Mouse (Mus musculus) gastrocnemius, adult 2 months (tissue): ENCODE data around the gene Lamp1. TPM values are rescaled to one million over a fixed set of nuclear protein-coding genes. Genes with fewer than 3 reads are reported as not detected.

Experiments
- DNase-seq: peaks from one replicate; pipeline ENCODE4 v3.0.0; 2022
- H3K27ac ChIP-seq: fragments of 200-600 bp; 2 replicates; pipeline ENCODE4 v1.8.1; 2022; ENCODE audit warnings: mild to moderate bottlenecking
- H3K4me3 ChIP-seq: fragments of 200-600 bp; 2 replicates; pipeline ENCODE4 v1.8.1; 2022; ENCODE audit warnings: mild to moderate bottlenecking, moderate library complexity
- CTCF ChIP-seq: fragments of 200-600 bp; IDR thresholded peaks from 2 replicates; pipeline ENCODE4 v1.8.1; 2022; ENCODE audit warnings: antibody characterized with exemption, mild to moderate bottlenecking, moderate library complexity
- intact Hi-C: fragments of 180-260 bp; cut with DNase I; formaldehyde crosslinking; loops from one replicate; pipeline ENCODE4 v1.15.1; 2025
- total RNA-seq, 2 experiments: library from RNA; stranded (reverse); gene quantifications; 2 replicates each; pipeline ENCODE4 v1.2.3; 2021

The Lamp1 gene
- total RNA-seq, 2 experiments from 2014 or later, result 378 to 400 TPM

- no peak for DNase-seq
Observed at GRCm38 (mm10) chr8:13174811-13175210, 15.8 kb downstream of the Lamp1 start.

GRCm38 (mm10) chr8:13175650-13176049 is 16.7 kb downstream of the Lamp1 start:
- DNase-seq, result no peak
- no peak overlapping the region for H3K27ac ChIP-seq
- H3K4me3 ChIP-seq, result no peak overlapping the region
- TF ChIP-seq CTCF, result no peak
- intact Hi-C loops, result no loop called here

More at GRCm38 (mm10) chr8:13174811-13175210, 15.8 kb downstream of the Lamp1 start:
- Histone ChIP-seq H3K27ac (no peak overlapping the region), H3K4me3 (no peak overlapping the region)
- TF ChIP-seq CTCF, result no peak
- intact Hi-C loops, result no loop called here

- Histone ChIP-seq H3K27ac (no peak overlapping the region), H3K4me3 (no peak overlapping the region)
- no peak for DNase-seq
- no peak for TF ChIP-seq CTCF
- intact Hi-C loops, result no loop called here
Observed at GRCm38 (mm10) chr8:13177173-13177852, 18.4 kb downstream of the Lamp1 start.

GRCm38 (mm10) chr8:13178137-13178536 is 19.2 kb downstream of the Lamp1 start:
- intact Hi-C loops, result no loop called here
- TF ChIP-seq CTCF, result no peak
- Histone ChIP-seq H3K27ac (peak overlapping the region; percentile 89; the same call in 1 of the 2 replicates), H3K4me3 (no peak overlapping the region)
- DNase-seq, result no peak

- peak overlapping the region; percentile 1; the same call in 1 of the 2 replicates for H3K4me3 ChIP-seq
- DNase-seq, result no peak
- H3K27ac ChIP-seq, result peak overlapping the region; percentile 89
- TF ChIP-seq CTCF, result no peak
- intact Hi-C loops, result no loop called here
Observed at GRCm38 (mm10) chr8:13179482-13179881, 20.5 kb downstream of the Lamp1 start.

- no peak for TF ChIP-seq CTCF
- Histone ChIP-seq H3K4me3 (peak overlapping the region; percentile 1; the same call in 1 of the 2 replicates), H3K27ac (peak overlapping the region; percentile 89)
- intact Hi-C loops, result no loop called here
- DNase-seq, result no peak
Observed at GRCm38 (mm10) chr8:13179948-13180347, 21.0 kb downstream of the Lamp1 start.

GRCm38 (mm10) chr8:13180408-13180807 is 21.4 kb downstream of the Lamp1 start:
- DNase-seq, result peak; percentile 48
- intact Hi-C loops, result no loop called here
- no peak for TF ChIP-seq CTCF
- Histone ChIP-seq H3K27ac (peak overlapping the region; percentile 89), H3K4me3 (peak overlapping the region; percentile 28)

- peak overlapping the region; percentile 28 for H3K4me3 ChIP-seq
- intact Hi-C loops, result no loop called here
- peak; percentile 15; the same call in 1 of the 2 replicates for TF ChIP-seq CTCF
- H3K27ac ChIP-seq, result peak overlapping the region; percentile 89
- peak; percentile 63 for DNase-seq
Observed at GRCm38 (mm10) chr8:13180911-13181690, 22.1 kb downstream of the Lamp1 start.

GRCm38 (mm10) chr8:13181691-13181976 is 22.7 kb downstream of the Lamp1 start:
- intact Hi-C loops, result no loop called here
- TF ChIP-seq CTCF, result no peak
- Histone ChIP-seq H3K27ac (peak overlapping the region; percentile 89), H3K4me3 (peak overlapping the region; percentile 19; the same call in 1 of the 2 replicates)
- no peak for DNase-seq

GRCm38 (mm10) chr8:13186819-13187218 is 27.9 kb downstream of the Lamp1 start:
- intact Hi-C loops, result no loop called here
- peak overlapping the region; percentile 88 for H3K27ac ChIP-seq

GRCm38 (mm10) chr8:13187229-13187628 is 28.3 kb downstream of the Lamp1 start:
- intact Hi-C loops, result no loop called here
- TF ChIP-seq CTCF, result peak; percentile 20; the same call in 1 of the 2 replicates
- Histone ChIP-seq H3K4me3 (peak overlapping the region; percentile 59), H3K27ac (peak overlapping the region; percentile 88)
- DNase-seq, result peak; percentile 83

More at GRCm38 (mm10) chr8:13186819-13187218, 27.9 kb downstream of the Lamp1 start:
- TF ChIP-seq CTCF, result no peak
- DNase-seq, result no peak
- H3K4me3 ChIP-seq, result peak overlapping the region; percentile 59

GRCm38 (mm10) chr8:13187638-13188037 is 28.7 kb downstream of the Lamp1 start:
- peak overlapping the region; percentile 88 for H3K27ac ChIP-seq
- intact Hi-C loops, result no loop called here
- TF ChIP-seq CTCF, result no peak

GRCm38 (mm10) chr8:13188052-13188555 is 29.1 kb downstream of the Lamp1 start:
- intact Hi-C loops, result no loop called here
- TF ChIP-seq CTCF, result no peak
- no peak for DNase-seq
- no peak overlapping the region for H3K4me3 ChIP-seq
- H3K27ac ChIP-seq, result peak overlapping the region; percentile 88; the same call in 1 of the 2 replicates

More at GRCm38 (mm10) chr8:13187638-13188037, 28.7 kb downstream of the Lamp1 start:
- peak; percentile 50 for DNase-seq
- H3K4me3 ChIP-seq, result no peak overlapping the region
